19 mouse cellular contexts compared by ENCODE assay signal in genomic region chr8:11801571-11801970, GRCm38 (mm10). TPM values are rescaled to one million over a fixed set of nuclear protein-coding genes. Genes with fewer than 3 reads are reported as not detected.
DNase-seq lines count a peak whose midpoint lies in the region; ATAC-seq and TF ChIP-seq lines count a peak whose summit lies in the region.
"Had no signal": no experiment of that assay in that cellular context is flagged by ENCODE, and none has a peak within 500 bp of the region (broad histone marks: within the 10 kb centered on the region; RNA-seq: fewer than 3 reads in every experiment).

No protein-coding gene starts in this region.

- H3K4me1 ChIP-seq in forebrain, embryonic 14.5 days (ENCODE audit: control insufficient read depth, insufficient read depth, low read length) = no peaks in the 10 kb centered on the region
- no peaks in the 10 kb centered on the region for H3K4me1 ChIP-seq in forebrain, postnatal 0 days (ENCODE audit: insufficient read depth)
- H3K4me1 ChIP-seq in kidney, embryonic 15.5 days = peaks cover 13% of the 10 kb centered on the region; the same call in 1 of the 2 replicates
- no peaks in the 10 kb centered on the region for H3K4me1 ChIP-seq in stomach, embryonic 14.5 days (ENCODE audit: control insufficient read depth, insufficient read depth, low read length)
- no peaks in the 10 kb centered on the region for H3K4me1 ChIP-seq in stomach, postnatal 0 days (replicated peaks; ENCODE audit: control insufficient read depth, insufficient read depth)

- peak; percentile 29 for DNase-seq in forebrain, embryonic 14.5 days (ENCODE audit: low spot score)
- no peak for DNase-seq in forebrain, postnatal 0 days
- DNase-seq in kidney, postnatal 36 days = no peak
- DNase-seq in stomach, postnatal 0 days (ENCODE audit: low spot score) = no peak
- DNase-seq in yolk sac, embryonic 10.5 days (ENCODE audit: low spot score) = peak; percentile 26
- DNase-seq in layer of hippocampus, postnatal 36 days = no peak
- DNase-seq: cerebellum, postnatal 25 days; gastrocnemius, postnatal 36 days; kidney, postnatal 14 days; lung, adult 2 months had no signal

- H3K27me3 ChIP-seq in forebrain, embryonic 14.5 days (replicated peaks; ENCODE audit: control insufficient read depth, insufficient read depth, low read length) = no peaks in the 10 kb centered on the region
- no peaks in the 10 kb centered on the region for H3K27me3 ChIP-seq in forebrain, postnatal 0 days (ENCODE audit: insufficient read depth, low read length)
- H3K27me3 ChIP-seq in kidney, embryonic 15.5 days = no peaks in the 10 kb centered on the region
- no peaks in the 10 kb centered on the region for H3K27me3 ChIP-seq in stomach, embryonic 14.5 days (ENCODE audit: control insufficient read depth, insufficient read depth, low read length)
- H3K27me3 ChIP-seq in stomach, postnatal 0 days (ENCODE audit: control insufficient read depth, insufficient read depth, low read length) = no peaks in the 10 kb centered on the region
- H3K27me3 ChIP-seq: hindbrain, embryonic 15.5 days had no signal

- H3K9ac ChIP-seq in forebrain, embryonic 14.5 days (ENCODE audit: low read length) = no peak overlapping the region
- H3K9ac ChIP-seq in forebrain, postnatal 0 days = no peak overlapping the region
- H3K9ac ChIP-seq in kidney, embryonic 15.5 days = no peak overlapping the region
- no peak overlapping the region for H3K9ac ChIP-seq in stomach, embryonic 14.5 days (replicated peaks; ENCODE audit: low read depth, low read length)
- no peak overlapping the region for H3K9ac ChIP-seq in stomach, postnatal 0 days (ENCODE audit: low read length)
- H3K9ac ChIP-seq: hindbrain, embryonic 15.5 days had no signal

- peak overlapping the region; percentile 21; the same call in 1 of the 2 replicates for H3K27ac ChIP-seq in forebrain, embryonic 14.5 days (ENCODE audit: low read depth, low read length)
- no peak overlapping the region for H3K27ac ChIP-seq in forebrain, postnatal 0 days (ENCODE audit: low read depth, low read length)
- H3K27ac ChIP-seq in kidney, embryonic 15.5 days = peak overlapping the region; percentile 70
- peak overlapping the region; percentile 21; the same call in 1 of the 2 replicates for H3K27ac ChIP-seq in stomach, embryonic 14.5 days (ENCODE audit: low read length)
- no peak overlapping the region for H3K27ac ChIP-seq in stomach, postnatal 0 days (replicated peaks)
- H3K27ac ChIP-seq: hindbrain, embryonic 15.5 days had no signal

- WGBS in forebrain, embryonic 14.5 days = 42% methylated on average over 8 of the region's 8 CpGs
- 33% methylated on average over 8 of the region's 8 CpGs for WGBS in forebrain, postnatal 0 days
- WGBS in kidney, embryonic 15.5 days = 54% methylated on average over 8 of the region's 8 CpGs
- 46% methylated on average over 8 of the region's 8 CpGs for WGBS in stomach, embryonic 14.5 days
- WGBS in stomach, postnatal 0 days = 40% methylated on average over 8 of the region's 8 CpGs

- no peaks in the 10 kb centered on the region for H3K9me3 ChIP-seq in forebrain, embryonic 14.5 days (replicated peaks; ENCODE audit: control insufficient read depth, low read length)
- no peaks in the 10 kb centered on the region for H3K9me3 ChIP-seq in forebrain, postnatal 0 days (ENCODE audit: low read length)
- H3K9me3 ChIP-seq in kidney, embryonic 15.5 days (replicated peaks) = no peaks in the 10 kb centered on the region
- H3K9me3 ChIP-seq in stomach, embryonic 14.5 days (ENCODE audit: control insufficient read depth, low read depth, low read length) = no peaks in the 10 kb centered on the region
- no peaks in the 10 kb centered on the region for H3K9me3 ChIP-seq in stomach, postnatal 0 days (ENCODE audit: control insufficient read depth, low read length)
- H3K9me3 ChIP-seq: hindbrain, embryonic 15.5 days had no signal

- ATAC-seq in forebrain, embryonic 14.5 days = no peak
- ATAC-seq in forebrain, postnatal 0 days = no peak
- ATAC-seq in kidney, embryonic 15.5 days (replicated peaks; ENCODE audit: low FRiP score) = no peak
- ATAC-seq in stomach, embryonic 14.5 days (ENCODE audit: insufficient number of reproducible peaks, insufficient read depth, low FRiP score, low read depth) = no peak
- no peak for ATAC-seq in stomach, postnatal 0 days (ENCODE audit: low FRiP score, low TSS enrichment)
- ATAC-seq: intestine, embryonic 16.5 days had no signal

- H3K4me2 ChIP-seq in forebrain, embryonic 14.5 days (ENCODE audit: low read length) = no peak overlapping the region
- no peak overlapping the region for H3K4me2 ChIP-seq in forebrain, postnatal 0 days (ENCODE audit: low read depth)
- H3K4me2 ChIP-seq in kidney, embryonic 15.5 days = no peak overlapping the region
- H3K4me2 ChIP-seq in stomach, embryonic 14.5 days (replicated peaks; ENCODE audit: low read depth, low read length) = no peak overlapping the region
- H3K4me2 ChIP-seq in stomach, postnatal 0 days (replicated peaks; ENCODE audit: low read depth) = no peak overlapping the region
- H3K4me2 ChIP-seq: hindbrain, embryonic 15.5 days; liver, embryonic 11.5 days had no signal

- TF ChIP-seq CTCF in forebrain, postnatal 0 days (IDR thresholded peaks at IDR 0.05; ENCODE audit: low read depth) = no peak
- no peak for TF ChIP-seq CTCF in stomach, postnatal 0 days (IDR thresholded peaks at IDR 0.05; ENCODE audit: low read depth)

- H3K4me3 ChIP-seq in forebrain, embryonic 14.5 days (ENCODE audit: low read depth, low read length) = no peak overlapping the region
- H3K4me3 ChIP-seq in forebrain, postnatal 0 days (ENCODE audit: low read depth, low read length) = no peak overlapping the region
- no peak overlapping the region for H3K4me3 ChIP-seq in kidney, embryonic 15.5 days (replicated peaks)
- no peak overlapping the region for H3K4me3 ChIP-seq in stomach, embryonic 14.5 days (ENCODE audit: low read depth, low read length)
- no peak overlapping the region for H3K4me3 ChIP-seq in stomach, postnatal 0 days (ENCODE audit: low read depth, low read length)
- H3K4me3 ChIP-seq: hindbrain, embryonic 15.5 days had no signal

- TF ChIP-seq EP300 in stomach, postnatal 0 days (optimal IDR thresholded peaks at IDR 0.05) = no peak

- H3K36me3 ChIP-seq in forebrain, embryonic 14.5 days (ENCODE audit: control insufficient read depth, insufficient read depth, low read length) = peaks cover 75% of the 10 kb centered on the region
- peaks cover 48% of the 10 kb centered on the region for H3K36me3 ChIP-seq in forebrain, postnatal 0 days (ENCODE audit: insufficient read depth)
- peaks cover 71% of the 10 kb centered on the region for H3K36me3 ChIP-seq in kidney, embryonic 15.5 days
- H3K36me3 ChIP-seq in stomach, embryonic 14.5 days (ENCODE audit: control insufficient read depth, insufficient read depth, low read length) = peaks cover 34% of the 10 kb centered on the region
- peaks cover 8% of the 10 kb centered on the region for H3K36me3 ChIP-seq in stomach, postnatal 0 days (ENCODE audit: control insufficient read depth, insufficient read depth, low read length)

RNA-seq across cellular contexts. Expression of gene Tex29, which starts 38.7 kb away (rescaled TPM):
- 0.58 TPM in 1 of 2 replicates, not detected in the other for polyA plus RNA-seq in forebrain, embryonic 14.5 days (2014; fragmentation: Nextera tagmentation; extraction: Ambion mirVana)
- not detected in 2 replicates for total RNA-seq in forebrain, postnatal 0 days (2014; rRNA removed)
- 1.4 and 1.6 TPM in 2 replicates for polyA plus RNA-seq in forebrain, postnatal 0 days (2015; fragmentation: Nextera tagmentation; extraction: Ambion mirVana)
- polyA plus RNA-seq in kidney, embryonic 15.5 days (2015; fragmentation: Nextera tagmentation; extraction: Ambion mirVana) = 0.42 TPM in 1 of 2 replicates, not detected in the other
- not detected in 2 replicates for polyA plus RNA-seq in stomach, embryonic 14.5 days (2014; fragmentation: Nextera tagmentation; extraction: Ambion mirVana)
- not detected in 2 replicates for polyA plus RNA-seq in stomach, postnatal 0 days (2015; fragmentation: Nextera tagmentation; extraction: Ambion mirVana)
- total RNA-seq in layer of hippocampus, postnatal 36 days (2021) = 1 to 10 TPM in 1 of 2 experiments, under 1 TPM in 1; 0.48 to 1.6 TPM
- total RNA-seq: gastrocnemius, postnatal 36 days; megakaryocyte progenitor cell, adult 5-6 weeks; midbrain, postnatal 0 days had no signal
- polyA plus RNA-seq: C2C12; heart, embryonic 14.5 days; intestine, embryonic 16.5 days; liver, embryonic 11.5 days; lung, adult 2 months; midbrain, postnatal 0 days had no signal

Comparison
In these comparisons a context has a peak if more than half of its experiments do, and no peak if none do; other contexts are left out.
1. DNase-seq: peak in forebrain, embryonic 14.5 days (single experiment) and yolk sac, embryonic 10.5 days (single experiment); none in forebrain, postnatal 0 days (single experiment), kidney, postnatal 36 days (0 of 2), stomach, postnatal 0 days (single experiment) and layer of hippocampus, postnatal 36 days (0 of 2).
2. H3K27ac ChIP-seq: peak in forebrain, embryonic 14.5 days (single experiment), kidney, embryonic 15.5 days (single experiment) and stomach, embryonic 14.5 days (single experiment); none in forebrain, postnatal 0 days (single experiment) and stomach, postnatal 0 days (single experiment).